Mouse (Mus musculus): ENCODE results near the gene AL732309.1. TPM values are rescaled to one million over a fixed set of nuclear protein-coding genes. Genes with fewer than 3 reads are reported as not detected.

The AL732309.1 gene
- polyA plus RNA-seq, 1 experiment from 2014 or later = 1.4 TPM

DNA sequence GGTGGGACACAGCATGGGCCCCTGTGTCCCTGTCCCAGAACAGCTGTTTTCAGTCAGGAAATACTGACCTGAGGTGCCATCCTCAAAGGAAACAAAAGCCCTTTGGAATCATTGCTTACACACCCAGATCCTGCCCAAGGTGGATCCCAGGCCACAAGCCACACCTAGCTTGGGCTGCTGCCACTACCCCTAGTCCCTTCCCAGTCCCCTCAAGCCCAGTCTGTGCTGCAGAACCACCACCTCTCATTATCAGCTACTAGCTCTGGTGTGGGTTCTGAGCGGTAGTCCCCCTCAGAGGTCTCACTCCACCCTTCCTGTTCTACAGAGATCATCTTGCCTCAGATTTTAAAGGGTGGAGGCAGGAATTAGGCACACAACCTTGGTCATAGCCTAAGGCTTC, 39.7 kb upstream of the AL732309.1 start:
- H3K4me2 ChIP-seq (ENCODE audit: low read depth, low read length) = no peak overlapping the region
- H3K36me3 ChIP-seq (replicated peaks; ENCODE audit: insufficient read depth, low read length) = peaks cover 21% of the 10 kb centered on the region
- peaks cover 4% of the 10 kb centered on the region; the same call in 1 of the 2 replicates for H3K4me1 ChIP-seq (ENCODE audit: insufficient read depth)
- 42% methylated on average over 1 of the region's 1 CpGs for WGBS (ENCODE audit: insufficient replicate concordance)
- TF ChIP-seq CTCF (IDR thresholded peaks at IDR 0.05; ENCODE audit: low read depth) (no peak), EP300 (IDR thresholded peaks at IDR 0.05; ENCODE audit: low read depth) (no peak)
- no peak overlapping the region for H3K9ac ChIP-seq (replicated peaks)
- 0 out of 2 replicates have a peak overlapping the region, but pooled peaks have one; percentile 5 for H3K27ac ChIP-seq (ENCODE audit: low read depth)
- DNase-seq (no peak), ATAC-seq (peak; percentile 64)
- H3K27me3 ChIP-seq (ENCODE audit: insufficient read depth, low read length) = peaks cover 32% of the 10 kb centered on the region
- H3K4me3 ChIP-seq (ENCODE audit: low read depth, low read length) = no peak overlapping the region
- H3K9me3 ChIP-seq (ENCODE audit: low read length) = no peaks in the 10 kb centered on the region

DNA sequence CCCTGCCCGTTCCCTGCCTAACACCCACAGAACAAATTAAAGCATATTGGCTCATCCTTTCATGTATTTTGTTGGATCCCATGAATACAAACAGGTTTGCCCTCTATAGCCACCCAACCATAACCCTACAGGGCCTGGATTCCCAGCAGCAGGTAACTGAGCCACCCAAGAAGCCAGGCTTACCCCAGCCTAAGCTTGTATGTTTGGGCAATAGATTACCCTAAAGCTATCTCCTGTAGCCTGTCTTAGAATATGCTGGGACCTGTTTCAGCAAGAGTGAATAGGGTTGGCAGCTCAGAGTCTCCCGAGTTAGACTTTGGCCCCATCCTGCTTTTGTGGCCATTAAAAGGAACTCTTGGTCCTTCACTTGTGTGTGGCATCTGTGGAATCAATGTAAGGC, 38.9 kb upstream of the AL732309.1 start:
- Histone ChIP-seq H3K4me2 (ENCODE audit: low read depth, low read length) (no peak overlapping the region), H3K9me3 (ENCODE audit: low read length) (no peaks in the 10 kb centered on the region), H3K27ac (ENCODE audit: low read depth) (no peak overlapping the region), H3K4me3 (ENCODE audit: low read depth, low read length) (no peak overlapping the region), H3K27me3 (ENCODE audit: insufficient read depth, low read length) (peaks cover 25% of the 10 kb centered on the region), H3K9ac (replicated peaks) (no peak overlapping the region), H3K36me3 (replicated peaks; ENCODE audit: insufficient read depth, low read length) (peaks cover 28% of the 10 kb centered on the region), H3K4me1 (ENCODE audit: insufficient read depth) (peaks cover 4% of the 10 kb centered on the region; the same call in 1 of the 2 replicates)
- 81% methylated on average over 2 of the region's 2 CpGs for WGBS (ENCODE audit: insufficient replicate concordance)
- no peak for TF ChIP-seq CTCF (IDR thresholded peaks at IDR 0.05; ENCODE audit: low read depth)
- no peak for TF ChIP-seq EP300 (IDR thresholded peaks at IDR 0.05; ENCODE audit: low read depth)
- no peak for DNase-seq
- no peak for ATAC-seq

DNA sequence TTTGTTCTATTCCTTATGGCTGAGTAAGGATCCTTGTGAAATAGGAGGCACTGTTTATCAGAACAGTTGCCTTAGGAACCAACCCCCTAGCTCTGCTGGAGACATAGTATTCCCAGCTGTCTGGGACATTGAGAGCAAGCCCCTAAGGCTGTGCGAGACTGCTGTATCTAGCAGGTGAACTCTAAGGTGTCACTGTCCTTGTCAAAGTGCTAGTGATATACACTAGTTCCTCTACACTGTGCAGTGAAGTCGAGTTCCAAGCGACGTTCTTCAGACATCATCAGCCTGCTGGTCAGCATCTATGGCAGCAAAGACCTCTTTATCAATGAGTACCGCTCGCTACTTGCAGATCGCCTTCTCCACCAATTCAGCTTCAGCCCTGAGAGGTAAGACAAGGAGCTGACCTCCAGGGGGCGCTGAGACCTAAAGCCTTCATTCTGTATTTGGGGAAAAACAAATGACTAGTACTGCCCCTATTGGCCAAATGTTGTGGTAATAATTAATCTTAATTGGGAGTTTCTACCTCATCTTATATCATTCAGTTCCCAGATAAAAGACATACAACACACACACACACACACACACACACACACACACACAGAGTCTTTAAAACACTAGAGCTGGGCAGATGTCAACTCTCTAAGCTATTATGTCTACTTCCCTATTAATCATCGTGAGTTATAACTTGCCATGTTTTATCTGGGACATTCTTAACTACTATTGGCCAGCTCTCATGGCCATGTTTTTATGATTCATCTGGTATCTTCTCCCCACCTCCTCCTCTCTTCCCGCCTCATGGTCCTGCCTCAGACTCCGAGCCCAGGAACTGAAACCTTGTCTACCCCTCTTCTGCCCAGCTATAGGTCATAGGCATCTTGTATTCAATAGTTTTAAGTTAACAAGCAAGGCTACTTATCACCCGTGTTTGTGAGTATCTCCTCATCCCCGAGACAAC, 32.5 kb upstream of the AL732309.1 start:
- H3K4me1 ChIP-seq (ENCODE audit: insufficient read depth) = no peaks in the 10 kb centered on the region
- DNase-seq (peak; percentile 90), ATAC-seq (peak; percentile 75)
- 61% methylated on average over 13 of the region's 13 CpGs for WGBS (ENCODE audit: insufficient replicate concordance)
- H3K4me3 ChIP-seq (ENCODE audit: low read depth, low read length) = no peak overlapping the region
- peaks cover 63% of the 10 kb centered on the region for H3K36me3 ChIP-seq (replicated peaks; ENCODE audit: insufficient read depth, low read length)
- no peak overlapping the region for H3K27ac ChIP-seq (ENCODE audit: low read depth)
- H3K9ac ChIP-seq (replicated peaks) = no peak overlapping the region
- no peaks in the 10 kb centered on the region for H3K27me3 ChIP-seq (ENCODE audit: insufficient read depth, low read length)
- H3K4me2 ChIP-seq (ENCODE audit: low read depth, low read length) = no peak overlapping the region
- H3K9me3 ChIP-seq (ENCODE audit: low read length) = no peaks in the 10 kb centered on the region
- TF ChIP-seq EP300 (IDR thresholded peaks at IDR 0.05; ENCODE audit: low read depth) = no peak
- peak; percentile 92 for TF ChIP-seq CTCF (IDR thresholded peaks at IDR 0.05; ENCODE audit: low read depth)

DNA sequence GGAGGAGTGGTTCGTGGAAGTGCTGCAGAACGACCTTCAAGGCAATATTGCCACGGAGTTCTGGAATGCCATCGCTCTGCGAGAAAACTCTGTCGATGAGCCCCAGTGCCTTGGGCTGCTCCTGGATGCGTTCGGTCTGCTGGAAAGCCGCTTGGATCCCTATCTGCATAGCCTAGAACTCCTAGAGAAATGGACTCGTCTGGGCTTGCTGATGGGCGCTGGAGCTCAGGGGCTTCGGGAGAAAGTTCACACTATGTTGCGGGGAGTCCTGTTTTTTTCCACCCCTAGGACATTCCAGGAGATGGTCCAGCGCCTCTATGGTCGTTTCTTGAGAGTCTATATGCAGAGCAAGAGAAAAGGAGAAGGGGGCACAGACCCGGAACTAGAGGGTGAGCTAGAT, 26.3 kb upstream of the AL732309.1 start:
- ATAC-seq = no peak
- WGBS (ENCODE audit: insufficient replicate concordance) = 32% methylated on average over 16 of the region's 16 CpGs
- Histone ChIP-seq H3K36me3 (replicated peaks; ENCODE audit: insufficient read depth, low read length) (peaks cover 50% of the 10 kb centered on the region), H3K4me2 (ENCODE audit: low read depth, low read length) (peak overlapping the region; percentile 94), H3K4me1 (ENCODE audit: insufficient read depth) (peaks cover 22% of the 10 kb centered on the region), H3K4me3 (ENCODE audit: low read depth, low read length) (peak overlapping the region; percentile 87), H3K9ac (replicated peaks) (peak overlapping the region; percentile 89), H3K27ac (ENCODE audit: low read depth) (peak overlapping the region; percentile 52; the same call in 1 of the 2 replicates), H3K27me3 (ENCODE audit: insufficient read depth, low read length) (no peaks in the 10 kb centered on the region), H3K9me3 (ENCODE audit: low read length) (no peaks in the 10 kb centered on the region)
- TF ChIP-seq CTCF (IDR thresholded peaks at IDR 0.05; ENCODE audit: low read depth) (no peak), EP300 (IDR thresholded peaks at IDR 0.05; ENCODE audit: low read depth) (no peak)
- no peak for DNase-seq

DNA sequence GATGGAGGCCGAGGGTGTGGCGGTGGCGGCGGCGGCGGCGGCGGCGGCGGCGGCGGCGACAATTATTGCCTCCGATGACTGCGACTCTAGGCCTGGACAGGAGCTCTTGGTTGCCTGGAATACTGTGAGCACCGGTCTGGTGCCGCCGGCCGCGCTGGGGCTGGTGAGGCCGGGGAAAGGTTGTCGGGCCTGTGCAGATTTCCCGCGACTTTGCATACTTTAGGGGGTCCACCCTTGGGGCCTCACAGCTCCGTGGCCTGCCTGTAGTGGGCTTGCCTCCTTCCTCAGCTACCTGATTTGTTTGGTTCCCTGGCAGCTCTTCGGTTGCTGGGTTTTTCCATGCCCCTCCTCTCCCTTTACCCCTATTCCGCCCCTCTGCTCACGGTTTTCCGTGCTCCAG, 25.9 kb upstream of the AL732309.1 start:
- no peaks in the 10 kb centered on the region for H3K9me3 ChIP-seq (ENCODE audit: low read length)
- peak overlapping the region; percentile 87 for H3K4me3 ChIP-seq (ENCODE audit: low read depth, low read length)
- H3K27ac ChIP-seq (ENCODE audit: low read depth) = peak overlapping the region; percentile 52
- H3K27me3 ChIP-seq (ENCODE audit: insufficient read depth, low read length) = no peaks in the 10 kb centered on the region
- no peak for DNase-seq
- H3K9ac ChIP-seq (replicated peaks) = peak overlapping the region; percentile 89
- TF ChIP-seq CTCF (IDR thresholded peaks at IDR 0.05; ENCODE audit: low read depth) (no peak), EP300 (IDR thresholded peaks at IDR 0.05; ENCODE audit: low read depth) (no peak)
- WGBS (ENCODE audit: insufficient replicate concordance) = under 1% methylated on average over 29 of the region's 29 CpGs
- peaks cover 27% of the 10 kb centered on the region for H3K4me1 ChIP-seq (ENCODE audit: insufficient read depth)
- H3K36me3 ChIP-seq (replicated peaks; ENCODE audit: insufficient read depth, low read length) = peaks cover 47% of the 10 kb centered on the region
- peak; percentile 37 for ATAC-seq
- peak overlapping the region; percentile 94 for H3K4me2 ChIP-seq (ENCODE audit: low read depth, low read length)

DNA sequence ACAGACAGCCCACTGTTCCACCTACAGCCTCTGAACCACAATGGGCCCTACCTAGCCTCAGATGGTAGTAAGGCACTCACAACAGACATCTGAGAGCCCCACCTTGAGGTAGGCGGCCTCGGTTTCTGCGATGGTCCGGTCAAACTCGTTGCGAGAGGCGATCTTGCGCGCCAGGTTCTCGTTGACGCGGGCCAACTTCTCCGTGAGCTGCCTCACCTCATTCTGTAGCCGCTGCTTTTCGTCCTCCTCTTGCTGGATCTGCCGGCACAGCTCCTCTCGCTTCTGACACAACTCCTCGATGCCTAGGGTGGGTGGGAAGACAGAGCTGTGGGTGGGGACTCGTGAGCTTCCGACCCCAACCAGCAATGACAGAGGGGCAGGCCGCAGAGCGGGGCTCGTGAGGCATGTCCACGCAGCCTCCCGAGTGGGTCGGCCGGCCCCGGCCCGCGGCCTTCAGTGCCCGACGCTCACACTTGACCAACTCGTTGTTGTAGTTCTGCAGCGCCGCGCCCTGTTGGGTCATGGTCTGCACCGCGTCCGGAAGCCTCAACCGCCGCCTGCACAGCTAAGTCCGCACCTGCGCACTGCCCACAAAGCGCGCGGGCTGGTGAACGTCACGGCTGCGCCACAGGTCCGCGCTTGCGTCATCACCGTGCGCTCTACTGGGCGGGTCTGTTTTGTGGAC, 25.3 kb upstream of the AL732309.1 start, which contains the start of the genes Ssna1 and Anapc2:
Gene Ssna1 (minus strand): TSS at position 612 of the 685 bp plus-strand sequence.
Gene Anapc2 (plus strand): TSS at position 652 of the 685 bp plus-strand sequence.
- peak within 1 kb of the TSS; percentile 87 for H3K4me3 ChIP-seq (ENCODE audit: low read depth, low read length)
- H3K9ac ChIP-seq (replicated peaks) = peak within 1 kb of the TSS; percentile 89
- H3K4me1 ChIP-seq (ENCODE audit: insufficient read depth) = peaks cover 32% of the 10 kb centered on the region
- peak within 1 kb of the TSS; percentile 84 for H3K27ac ChIP-seq (ENCODE audit: low read depth)
- peak within 1 kb of the TSS; percentile 94 for H3K4me2 ChIP-seq (ENCODE audit: low read depth, low read length)
- ATAC-seq (peak; percentile 96), DNase-seq (peak; percentile 100)
- H3K36me3 ChIP-seq (replicated peaks; ENCODE audit: insufficient read depth, low read length) = peaks cover 44% of the 10 kb centered on the region
- WGBS (ENCODE audit: insufficient replicate concordance) = under 1% methylated on average over 54 of the region's 55 CpGs
- no peaks in the 10 kb centered on the region for H3K27me3 ChIP-seq (ENCODE audit: insufficient read depth, low read length)
- no peaks in the 10 kb centered on the region for H3K9me3 ChIP-seq (ENCODE audit: low read length)
- peak; percentile 69 for TF ChIP-seq CTCF (IDR thresholded peaks at IDR 0.05; ENCODE audit: low read depth)
- no peak; the same call in 1 of the 2 replicates for TF ChIP-seq EP300 (IDR thresholded peaks at IDR 0.05; ENCODE audit: low read depth)
